Mouse (Mus musculus) kidney, postnatal 10 days (tissue): ENCODE results near the gene Teddm1b.
"Not testable (repeated sequence)": the region's sequence is repeated elsewhere in the genome, so short reads cannot be mapped to it uniquely, and the experiment has no call there.

Source experiments
- DNase-seq: peaks from one replicate; pipeline ENCODE4 v3.0.0; 2021; ENCODE audit warnings: mixed read lengths

Teddm1b gene

GRCm38 (mm10) chr1:153874045-153874444 lies at the start of gene Teddm1b:
Teddm1b (plus strand) TSS chr1:153874345.
- no peak for DNase-seq

- no peak for DNase-seq
These were observed 43.4 kb upstream of the Teddm1b start for GRCm38 (mm10) chr1:153830746-153831145.

DNA sequence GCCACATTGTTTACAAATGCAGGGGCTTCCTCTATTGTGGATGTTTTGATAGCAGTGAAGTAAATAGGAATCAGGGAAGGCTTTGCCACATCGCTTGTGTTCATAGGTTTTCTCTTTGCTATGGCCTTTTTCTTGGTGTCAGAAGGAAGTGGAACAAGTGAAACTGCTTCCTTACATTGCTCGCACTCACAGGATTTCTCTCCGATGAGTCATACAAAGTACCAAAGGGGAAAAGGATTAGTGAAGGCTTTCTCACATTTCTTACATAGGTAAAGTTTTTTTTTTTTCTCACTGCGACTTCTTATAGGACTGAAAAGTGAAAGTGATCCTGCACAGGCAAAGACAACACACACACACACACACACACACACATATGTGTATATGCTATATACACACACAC lies 38.1 kb upstream of the Teddm1b start:
- DNase-seq: no peak

DNA sequence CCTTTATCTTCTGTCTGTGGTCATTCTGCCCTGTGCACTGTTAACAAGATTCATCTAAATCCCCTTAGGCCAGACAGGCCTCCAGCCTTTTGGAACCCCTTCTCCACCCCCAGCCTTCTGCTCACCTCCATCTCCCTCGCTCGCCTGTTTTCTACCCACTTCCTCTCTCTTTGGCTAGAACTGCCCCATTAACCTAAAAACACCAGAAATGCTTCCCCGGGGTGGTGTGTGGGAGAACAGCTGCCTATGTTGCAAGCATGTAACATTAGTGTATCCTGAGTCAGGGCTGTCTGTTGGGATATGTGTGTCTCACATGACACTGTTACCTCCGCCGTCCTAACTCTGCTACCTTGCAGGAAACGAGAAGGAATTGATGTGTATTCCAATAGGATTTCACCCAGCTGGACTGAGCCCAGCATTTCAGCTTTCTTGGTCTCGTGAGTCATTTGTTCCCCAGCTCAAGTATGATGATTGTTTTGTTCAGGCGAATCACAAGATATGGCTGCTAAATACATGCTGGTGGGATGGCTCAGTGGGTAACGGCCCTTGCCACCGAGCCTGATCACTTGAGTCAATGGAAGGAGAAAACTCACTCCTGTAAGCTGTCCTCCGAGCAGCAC lies 31.9 kb upstream of the Teddm1b start:
- DNase-seq: no peak

DNA sequence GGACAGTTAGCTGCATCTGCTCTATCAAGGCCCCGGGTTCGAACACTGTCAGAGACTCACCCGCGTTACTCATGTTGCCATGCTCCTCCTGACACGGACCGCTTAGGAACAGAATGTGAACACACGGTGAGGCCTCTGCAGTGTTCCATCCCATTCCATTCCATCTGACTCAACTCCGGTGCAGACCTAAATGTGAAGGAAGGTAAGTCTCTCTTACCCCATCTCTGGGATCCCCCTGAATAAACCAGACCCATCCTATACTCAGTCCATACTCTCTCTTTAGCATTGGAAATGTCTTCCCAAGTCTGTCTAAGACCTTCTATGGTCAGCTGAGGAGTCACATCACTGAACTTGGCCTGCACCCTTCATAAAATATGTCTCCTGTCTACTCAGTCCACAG lies 30.1 kb upstream of the Teddm1b start, which contains the start of gene Rgsl1:
Rgsl1 (minus strand) TSS at position 101 of the 400 bp plus-strand sequence.
- DNase-seq: no peak

DNA sequence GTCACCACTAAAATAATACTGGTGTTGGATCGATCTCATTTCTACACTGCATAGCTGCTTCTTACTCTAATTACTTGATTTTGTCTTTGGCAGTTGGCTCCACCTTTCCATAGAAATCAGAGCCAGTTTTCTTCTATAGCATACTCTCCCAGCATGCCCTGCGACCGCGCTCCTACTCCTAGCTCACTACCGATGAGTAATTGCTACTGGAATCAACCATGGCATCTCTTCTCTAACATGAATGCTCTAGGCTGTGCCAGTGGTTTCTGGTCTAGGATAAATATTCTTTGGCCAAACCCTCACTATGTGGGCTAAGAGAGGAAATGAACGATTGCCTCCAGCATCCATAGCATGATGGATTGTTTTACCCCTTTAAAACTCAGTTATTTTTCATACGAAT lies 27.7 kb upstream of the Teddm1b start:
- DNase-seq: no peak

DNA sequence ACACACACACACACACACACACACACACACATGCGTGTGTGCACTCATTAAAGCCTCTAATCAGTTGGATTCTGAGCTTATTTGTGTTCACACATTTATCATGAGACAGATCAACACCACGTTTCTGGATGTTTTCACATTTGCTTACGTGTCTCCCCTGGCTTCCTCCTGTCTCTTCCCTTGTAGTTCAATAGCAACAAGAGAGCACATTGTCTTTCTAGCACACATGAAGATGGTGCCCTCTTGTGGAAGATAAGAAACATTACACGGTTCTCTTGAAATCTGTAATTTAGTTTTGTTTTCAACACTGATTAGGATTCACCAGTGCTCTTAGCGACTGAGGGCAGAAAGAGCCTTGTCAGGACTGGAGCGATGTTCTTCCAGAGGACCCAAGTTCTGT lies 27.3 kb upstream of the Teddm1b start:
- no peak for DNase-seq

GRCm38 (mm10) chr1:153852696-153853095 lies 21.4 kb upstream of the Teddm1b start:
- DNase-seq: not testable (repeated sequence)

GRCm38 (mm10) chr1:153855946-153856345 lies 18.2 kb upstream of the Teddm1b start:
- DNase-seq: no peak

DNA sequence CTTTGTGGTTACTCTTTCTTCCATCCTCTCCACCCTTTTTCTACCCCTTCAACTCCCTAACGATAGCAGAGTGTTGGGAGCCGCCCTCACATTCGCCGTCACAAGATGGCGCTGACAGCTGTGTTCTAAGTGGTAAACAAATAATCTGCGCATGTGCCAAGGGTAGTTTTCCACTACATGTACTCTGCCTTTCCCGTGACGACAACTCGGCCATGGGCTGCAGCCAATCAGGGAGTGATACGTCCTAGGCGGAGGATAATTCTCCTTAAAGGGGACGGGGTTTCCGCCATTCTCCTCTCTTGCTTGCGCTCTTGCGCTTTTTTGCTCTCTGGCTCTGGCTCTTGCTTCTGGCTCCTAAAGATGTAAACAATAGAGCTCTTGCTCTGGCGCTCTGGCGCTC lies 6.2 kb downstream of the Teddm1b start:
- DNase-seq: not testable (repeated sequence)

DNA sequence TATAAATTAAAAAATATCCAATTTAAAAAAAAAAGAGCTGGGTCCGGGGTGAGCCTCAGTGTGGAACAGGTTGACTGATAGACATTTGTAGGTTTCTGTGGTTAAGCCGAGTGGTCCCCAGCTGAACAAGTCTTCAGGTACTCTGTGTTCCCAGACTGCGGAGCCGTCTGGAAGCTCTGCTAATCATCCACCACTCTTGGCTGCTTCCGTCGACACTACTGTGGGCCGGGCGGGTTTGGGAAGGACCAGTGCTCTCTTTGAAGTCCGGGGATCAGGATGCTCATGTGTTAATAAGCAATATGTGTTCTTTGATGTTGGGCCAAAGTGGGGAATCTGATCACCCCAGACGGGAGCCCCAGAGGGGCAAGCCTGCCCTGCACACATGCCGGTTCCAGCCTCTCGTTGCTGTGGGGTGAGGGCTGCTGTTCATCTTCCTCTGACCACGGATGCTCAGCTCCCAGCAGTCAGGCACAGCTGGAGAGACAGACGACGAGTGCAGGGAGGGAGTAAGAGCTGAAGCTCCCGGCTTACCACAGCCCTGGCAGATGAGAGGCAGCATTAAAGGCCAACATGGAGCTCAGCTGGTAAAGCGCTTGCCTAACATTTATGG lies 12.0 kb downstream of the Teddm1b start:
- DNase-seq: no peak

DNA sequence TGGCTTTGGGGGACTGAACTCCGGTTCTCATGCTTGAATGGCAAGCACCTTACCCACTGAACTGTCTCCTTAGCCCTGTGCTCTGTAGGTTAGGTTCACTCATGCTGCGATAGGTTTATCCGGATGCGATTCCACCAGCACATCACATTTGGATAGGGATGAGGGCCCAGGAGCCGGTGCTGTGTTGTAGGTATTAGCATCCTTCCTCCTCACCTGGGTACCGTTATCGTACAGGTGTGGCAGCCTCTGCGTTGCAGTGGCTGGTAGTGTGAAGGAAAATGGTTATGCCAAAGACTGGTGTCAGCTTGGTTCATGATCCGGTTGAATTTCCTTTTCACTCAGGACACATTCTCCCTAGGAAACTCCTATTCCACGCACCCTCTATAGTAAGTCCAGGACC lies 16.0 kb downstream of the Teddm1b start:
- no peak for DNase-seq

- DNase-seq: no peak
These were observed 17.3 kb downstream of the Teddm1b start, which contains the start of gene Teddm1a for GRCm38 (mm10) chr1:153891442-153891841. Teddm1a (plus strand) TSS chr1:153891742.

DNA sequence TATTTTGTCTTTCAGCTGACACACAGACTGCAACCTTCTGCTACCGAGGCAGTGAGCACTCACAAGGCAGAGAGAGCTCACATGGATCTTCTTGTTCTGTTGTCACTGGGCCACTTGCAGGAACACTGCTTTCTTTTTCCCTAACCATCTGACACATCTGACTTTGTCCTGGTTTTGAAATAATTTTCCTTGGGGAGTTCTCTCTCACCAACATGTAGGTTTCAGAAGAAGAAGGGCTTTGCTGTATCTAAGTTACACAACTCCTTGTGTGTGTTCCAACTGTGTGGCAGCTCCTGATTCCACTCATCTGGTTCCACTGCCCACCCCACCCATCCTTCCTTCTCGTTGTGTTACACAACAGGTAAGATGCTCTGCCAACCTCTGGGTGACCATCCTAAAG lies 19.6 kb downstream of the Teddm1b start:
- no peak for DNase-seq

GRCm38 (mm10) chr1:153894201-153894893 lies 20.2 kb downstream of the Teddm1b start:
- DNase-seq: no peak

GRCm38 (mm10) chr1:153894979-153895378 lies 20.8 kb downstream of the Teddm1b start:
- DNase-seq: peak; percentile 83

GRCm38 (mm10) chr1:153897196-153897595 lies 23.1 kb downstream of the Teddm1b start:
- no peak for DNase-seq

GRCm38 (mm10) chr1:153898989-153899730 lies 25.0 kb downstream of the Teddm1b start:
- DNase-seq: no peak

GRCm38 (mm10) chr1:153899731-153900380 lies 25.7 kb downstream of the Teddm1b start, which contains the start of the genes Glul and Teddm2:
Glul (plus strand) TSS chr1:153899944.
Teddm2 (minus strand) TSS chr1:153900228.
- DNase-seq: peak; percentile 98

DNA sequence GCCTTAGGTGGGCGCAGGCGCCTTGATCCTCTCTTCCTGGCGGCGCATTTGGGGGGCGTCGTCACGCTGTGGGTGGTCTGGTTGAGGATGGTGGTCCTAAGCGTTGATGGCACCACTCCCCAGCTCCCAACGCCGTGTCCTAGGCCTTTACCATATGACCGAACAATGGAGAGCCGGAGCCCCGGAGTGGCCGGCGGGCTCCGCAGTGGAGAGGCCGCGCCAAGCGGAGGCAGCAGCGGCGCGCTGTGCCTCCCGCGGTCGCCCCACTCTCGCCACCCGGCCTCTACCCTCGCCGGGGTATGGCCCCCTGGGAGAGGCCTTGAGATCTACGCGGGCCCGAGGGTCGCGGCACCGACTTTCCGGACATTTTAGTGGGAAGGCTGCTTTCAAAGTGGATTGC lies 26.2 kb downstream of the Teddm1b start:
- DNase-seq: peak; percentile 71

DNA sequence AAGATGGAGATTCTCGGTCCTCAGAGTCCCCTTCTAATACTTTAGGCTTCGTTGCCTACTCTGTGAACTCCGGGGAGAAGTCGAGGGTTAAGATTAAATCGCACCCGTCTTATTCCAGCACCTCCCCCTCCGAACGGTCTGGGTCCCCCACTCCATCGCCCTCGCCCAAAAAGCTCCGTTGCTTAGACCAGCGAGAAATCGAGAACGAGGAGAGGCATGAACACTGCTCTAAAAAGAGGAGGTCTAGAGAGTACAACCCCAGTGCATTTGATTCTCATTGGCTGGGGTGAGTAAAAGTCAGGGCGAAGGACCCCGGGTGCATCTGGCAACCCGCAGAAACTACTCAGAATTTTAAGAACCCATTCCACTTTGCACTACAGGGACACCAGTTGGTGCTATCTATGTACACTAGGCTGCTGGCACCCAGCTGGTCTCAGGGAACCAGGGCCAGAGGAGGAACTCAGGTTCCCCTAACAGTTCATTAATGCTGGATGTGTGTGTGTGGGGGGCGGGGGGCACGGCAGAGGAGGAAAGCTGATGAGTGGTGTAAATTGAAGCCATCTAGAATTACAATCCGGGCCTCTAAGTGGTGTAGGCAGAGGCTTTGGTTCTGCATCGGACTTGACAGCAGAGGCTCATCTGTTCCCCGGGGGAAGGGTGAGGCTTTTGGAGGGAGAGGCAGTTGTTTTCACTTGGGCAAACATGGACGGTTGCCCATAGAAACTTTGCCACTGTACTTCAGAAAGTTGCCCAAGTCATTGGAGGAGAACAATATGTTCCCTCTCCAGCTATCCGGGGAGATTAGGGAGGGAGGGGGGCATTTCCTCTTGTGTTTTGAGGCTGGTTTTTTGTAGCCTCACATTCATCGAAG lies 26.9 kb downstream of the Teddm1b start:
- peak; percentile 45 for DNase-seq

DNA sequence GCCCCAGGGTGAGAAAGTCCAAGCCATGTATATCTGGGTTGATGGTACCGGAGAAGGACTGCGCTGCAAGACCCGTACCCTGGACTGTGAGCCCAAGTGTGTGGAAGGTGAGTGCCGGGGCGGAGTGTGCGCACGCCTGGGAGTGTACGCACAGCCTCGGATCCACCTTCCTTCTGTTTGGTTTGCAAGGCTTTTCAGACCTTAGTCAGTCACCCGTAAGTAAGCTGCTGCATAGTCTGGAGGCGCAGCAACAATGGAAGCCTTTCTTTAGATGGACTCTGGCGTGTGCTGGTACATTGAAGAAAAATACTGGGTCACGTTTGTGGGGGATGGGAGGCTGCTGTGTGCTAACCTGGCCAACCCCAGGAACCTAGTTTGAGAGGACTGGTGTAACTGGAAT lies 28.9 kb downstream of the Teddm1b start:
- no peak for DNase-seq
